Mouse (Mus musculus) liver, embryonic 14.5 days (tissue): ENCODE measurements around the gene Tns3. TPM values are rescaled to one million over a fixed set of nuclear protein-coding genes. Genes with fewer than 3 reads are reported as not detected.
A peak's percentile ranks its signal among the peaks of the same experiment; 100 is the strongest.

Experiments used
- ATAC-seq: fragments of 200-750 bp; cut with Nextera tagmentation; 2 replicates; pipeline ENCODE4 v1.8.0; 2017; ENCODE audit warnings: moderate number of reproducible peaks, mild to moderate bottlenecking, moderate library complexity; ENCODE audit not compliant: insufficient read depth
- DNase-seq, 3 experiments: peaks; one replicate each; pipeline ENCODE4 v3.0.0-alpha.2; 2012 to 2013; ENCODE audit warnings: low read depth in 3 of 3, low spot score in 3 of 3
- H3K27ac ChIP-seq: fragments of 300-500 bp; sonication (generic); 2 replicates; pipeline ENCODE4 v1.5.1; 2014; ENCODE audit warnings: moderate library complexity, mild to moderate bottlenecking, control low read depth, inconsistent platforms
- H3K27me3 ChIP-seq: fragments of 300-500 bp; sonication (generic); 2 replicates; pipeline ENCODE4 v1.6.1; 2014; ENCODE audit warnings: mild to moderate bottlenecking, low read length, moderate library complexity; ENCODE audit not compliant: control insufficient read depth, insufficient read depth
- H3K36me3 ChIP-seq: fragments of 300-500 bp; sonication (generic); replicated peaks from 2 replicates; pipeline ENCODE4 v1.6.1; 2014; ENCODE audit warnings: low read depth; ENCODE audit not compliant: control insufficient read depth, insufficient read depth
- H3K4me1 ChIP-seq, 2 experiments: fragments of 200-500 bp in 1 of 2; fragments of 300-500 bp in 1 of 2; sonication (generic) in 1 of 2; replicated peaks; 2 replicates each; pipeline ENCODE4 v1.6.1; 2012 to 2014; ENCODE audit warnings: antibody characterized with exemption in 1 of 2, inconsistent platforms in 1 of 2, low read length in 1 of 2; ENCODE audit not compliant: control insufficient read depth in 2 of 2, insufficient read depth in 2 of 2
- H3K4me2 ChIP-seq: fragments of 300-500 bp; sonication (generic); 2 replicates; pipeline ENCODE4 v1.6.1; 2014; ENCODE audit warnings: low read depth, mild to moderate bottlenecking, control low read depth, moderate library complexity
- H3K4me3 ChIP-seq, 2 experiments: fragments of 200-500 bp in 1 of 2; fragments of 300-500 bp in 1 of 2; sonication (generic) in 1 of 2; 2 replicates each; pipeline ENCODE4 v1.5.1; 2012 to 2014; ENCODE audit warnings: low read depth in 2 of 2, low read length in 2 of 2, mild to moderate bottlenecking in 2 of 2, control low read depth in 1 of 2, inconsistent platforms in 1 of 2, moderate library complexity in 1 of 2; ENCODE audit not compliant: insufficient read depth in 1 of 2
- H3K9ac ChIP-seq: fragments of 300-500 bp; sonication (generic); replicated peaks from 2 replicates; pipeline ENCODE4 v1.6.1; 2014; ENCODE audit warnings: mild to moderate bottlenecking, control low read depth, moderate library complexity
- H3K9me3 ChIP-seq: fragments of 300-500 bp; sonication (generic); 2 replicates; pipeline ENCODE4 v1.6.1; 2016; ENCODE audit warnings: low read length, mixed read lengths; ENCODE audit not compliant: control insufficient read depth
- CTCF ChIP-seq: IDR thresholded peaks from 2 replicates; pipeline ENCODE4 v1.5.1; 2016; ENCODE audit warnings: antibody characterized with exemption, low read depth, control low read depth
- EP300 ChIP-seq: IDR thresholded peaks from 2 replicates; pipeline ENCODE4 v1.6.1; 2016; ENCODE audit warnings: antibody characterized with exemption, low read depth
- WGBS: fragments of 180-500 bp; shearing (Covaris S2); extraction: QIAGEN DNeasy Blood & Tissue Kit; methylation state at CpG from one replicate; pipeline ENCODE4 v1.1.7; 2014; ENCODE audit not compliant: insufficient replicate concordance; 5-methylcytosine and 5-hydroxymethylcytosine counted together
- polyA plus RNA-seq, 2 experiments: library from polyadenylated mRNA; depleted of rRNA in 1 of 2; stranded (reverse) in 1 of 2; unstranded in 1 of 2; fragments of >200 nt; fragmentation: Nextera tagmentation in 1 of 2; extraction: Ambion mirVana in 1 of 2; gene quantifications; 2 replicates each; pipeline versions ENCODE4 v1.2.1 to v1.2.3; 2012 to 2014

Tns3 gene
- polyA plus RNA-seq, 2 experiments, result 2.0 to 3.0 TPM

GRCm38 (mm10) chr11:8572762-8573161 is 91.6 kb downstream of the Tns3 start:
- no peak for ATAC-seq
- H3K36me3 ChIP-seq, result no peaks in the 10 kb centered on the region
- TF ChIP-seq CTCF, result no peak
- TF ChIP-seq EP300, result no peak
- no peak overlapping the region for H3K9ac ChIP-seq
- H3K27ac ChIP-seq, result no peak overlapping the region
- no peaks in the 10 kb centered on the region for H3K9me3 ChIP-seq
- H3K4me1 ChIP-seq, result peaks cover 0 to 7% of the 10 kb centered on the region in 2 experiments; a peak in 2 of 4 replicates
- 74% methylated on average over 7 of the region's 7 CpGs for WGBS
- H3K27me3 ChIP-seq, result no peaks in the 10 kb centered on the region
- H3K4me3 ChIP-seq, result no peak overlapping the region
- no peak overlapping the region for H3K4me2 ChIP-seq
- DNase-seq, result no peak

DNA sequence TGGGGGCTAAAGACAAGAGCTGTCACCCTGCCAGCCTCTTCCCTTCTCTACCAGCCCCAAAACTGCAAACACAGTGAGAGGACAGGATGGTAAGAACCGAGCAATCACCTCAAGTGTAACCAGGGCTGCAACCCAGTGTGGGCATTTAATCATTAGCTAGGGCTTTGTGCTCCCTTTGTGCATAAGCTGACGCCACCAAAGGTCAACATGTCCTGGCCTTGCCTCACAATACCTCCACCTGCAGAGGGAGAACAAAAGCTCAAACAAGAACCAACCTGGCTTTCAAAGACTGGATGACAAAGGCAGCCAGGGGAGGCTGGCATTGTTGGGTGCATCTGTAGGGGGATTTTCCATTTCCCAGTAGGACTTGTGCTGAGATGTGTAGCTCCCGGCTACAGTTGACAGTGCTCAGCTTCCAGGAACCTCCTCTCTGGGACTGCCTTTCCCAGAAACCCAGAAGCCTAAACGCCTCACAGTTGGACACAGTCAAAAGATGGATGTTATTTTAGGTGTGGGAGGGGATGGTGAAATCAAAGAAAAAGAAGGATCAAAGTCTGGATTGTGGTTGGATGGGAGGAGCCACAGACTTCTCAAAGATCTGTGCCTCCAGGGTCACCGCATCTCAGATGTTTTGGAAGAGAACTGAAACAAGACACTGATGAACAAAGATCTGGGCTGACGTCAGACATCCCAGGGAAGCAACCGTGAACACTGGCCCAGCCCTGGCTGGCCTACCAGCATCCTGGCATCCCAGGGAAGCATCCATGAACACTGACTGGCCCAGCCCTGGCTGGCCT is 94.9 kb downstream of the Tns3 start:
- DNase-seq, result no peak

DNA sequence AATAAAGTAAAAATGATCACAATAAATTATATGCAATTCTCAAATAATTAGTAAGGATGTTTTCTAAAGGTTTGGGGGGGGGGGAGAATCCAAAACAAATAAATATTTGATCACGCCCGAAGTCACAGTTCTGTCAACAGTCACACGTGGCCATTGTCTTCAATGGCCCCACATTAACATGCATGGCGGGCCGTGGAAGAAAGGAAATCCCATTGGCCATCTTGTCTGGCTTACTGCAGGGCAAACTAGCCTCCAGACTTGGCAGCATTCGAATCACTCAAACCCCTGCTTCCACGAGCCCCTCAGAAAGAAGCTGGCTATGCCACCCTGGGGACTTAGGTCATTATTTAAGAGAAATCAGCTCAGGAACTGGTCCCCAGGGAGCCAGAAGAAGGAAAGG is 95.5 kb downstream of the Tns3 start:
- whole genome bisulfite sequencing, result 46% methylated on average over 7 of the region's 7 CpGs
- TF ChIP-seq CTCF (no peak), EP300 (no peak)

More for the DNA sequence above, 94.9 kb downstream of the Tns3 start:
- no peak overlapping the region for H3K4me2 ChIP-seq
- H3K9ac ChIP-seq, result no peak overlapping the region
- no peak overlapping the region for H3K4me3 ChIP-seq
- H3K36me3 ChIP-seq, result no peaks in the 10 kb centered on the region
- TF ChIP-seq EP300 (no peak), CTCF (no peak)
- 50% methylated on average over 7 of the region's 7 CpGs for WGBS
- H3K27ac ChIP-seq, result no peak overlapping the region
- peaks cover 0 to 3% of the 10 kb centered on the region in 2 experiments; a peak in 1 of 4 replicates for H3K4me1 ChIP-seq
- no peaks in the 10 kb centered on the region for H3K27me3 ChIP-seq
- no peak for ATAC-seq
- H3K9me3 ChIP-seq, result no peaks in the 10 kb centered on the region

DNA sequence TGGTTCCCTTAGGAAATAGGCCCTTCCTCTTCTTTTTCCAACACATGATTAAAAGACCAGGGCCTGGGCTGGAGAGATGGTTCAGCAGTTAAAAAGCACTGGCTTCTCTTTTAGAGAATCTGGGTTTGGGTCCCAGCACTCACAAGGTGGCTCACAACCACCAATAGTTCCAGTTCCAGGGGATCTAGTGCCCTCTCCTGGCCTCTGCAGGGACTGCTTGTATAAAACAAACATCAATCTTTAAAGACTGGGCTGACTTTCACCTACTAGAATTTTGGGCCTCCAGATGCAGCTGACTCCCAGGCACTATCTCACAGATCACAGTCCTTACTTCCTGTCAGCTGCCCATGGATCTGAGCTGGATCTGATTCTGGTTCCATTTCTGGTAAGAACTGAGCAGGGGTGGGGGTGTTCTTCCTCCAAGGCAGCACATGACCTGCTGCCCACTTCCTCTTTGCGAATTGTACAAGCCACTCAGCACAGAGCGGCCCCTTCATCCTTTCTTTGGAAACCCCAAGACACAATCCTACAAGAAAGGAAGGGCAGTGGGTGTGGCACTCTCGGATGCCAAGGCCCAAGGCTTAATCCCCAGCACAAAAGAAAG is 98.0 kb downstream of the Tns3 start:
- Histone ChIP-seq H3K9me3 (no peaks in the 10 kb centered on the region), H3K27ac (no peak overlapping the region), H3K27me3 (no peaks in the 10 kb centered on the region), H3K4me1 (peaks cover 0 to 3% of the 10 kb centered on the region in 2 experiments; a peak in 1 of 4 replicates), H3K4me3 (no peak overlapping the region), H3K4me2 (no peak overlapping the region), H3K36me3 (no peaks in the 10 kb centered on the region), H3K9ac (no peak overlapping the region)
- 22% methylated on average over 3 of the region's 3 CpGs for WGBS
- DNase-seq (no peak), ATAC-seq (peak; percentile 26; the same call in 1 of the 2 replicates)
- no peak for TF ChIP-seq EP300
- TF ChIP-seq CTCF, result peak; percentile 41

More for the DNA sequence above, 95.5 kb downstream of the Tns3 start:
- Histone ChIP-seq H3K27me3 (no peaks in the 10 kb centered on the region), H3K4me3 (no peak overlapping the region), H3K36me3 (no peaks in the 10 kb centered on the region), H3K4me1 (peaks cover 0 to 3% of the 10 kb centered on the region in 2 experiments; a peak in 1 of 4 replicates), H3K4me2 (no peak overlapping the region), H3K9ac (no peak overlapping the region), H3K27ac (no peak overlapping the region), H3K9me3 (no peaks in the 10 kb centered on the region)
- DNase-seq (no peak), ATAC-seq (no peak)

GRCm38 (mm10) chr11:8558761-8559282 is 105.5 kb downstream of the Tns3 start:
- H3K4me3 ChIP-seq, result no peak overlapping the region
- no peak overlapping the region for H3K9ac ChIP-seq
- no peaks in the 10 kb centered on the region for H3K36me3 ChIP-seq
- no peaks in the 10 kb centered on the region for H3K4me1 ChIP-seq
- no peak overlapping the region for H3K4me2 ChIP-seq
- no peak overlapping the region for H3K27ac ChIP-seq
- TF ChIP-seq EP300, result no peak
- no peak for TF ChIP-seq CTCF
- no peak for ATAC-seq
- no peaks in the 10 kb centered on the region for H3K27me3 ChIP-seq
- WGBS, result 77% methylated on average over 12 of the region's 12 CpGs
- DNase-seq, result no peak
- no peaks in the 10 kb centered on the region for H3K9me3 ChIP-seq
